Mouse (Mus musculus): ENCODE measurements around the gene Nfkbib. TPM values are rescaled to one million over a fixed set of nuclear protein-coding genes. Genes with fewer than 3 reads are reported as not detected.

The Nfkbib gene
- 77.5 and 94.6 TPM in 2 replicates for polyA plus RNA-seq (2012; rRNA removed)

GRCm38 (mm10) chr7:28767462-28767965 lies at the start of gene Nfkbib:
Gene Nfkbib (minus strand): TSS chr7:28767512.

GRCm38 (mm10) chr7:28808221-28808941 lies 41.1 kb upstream of the Nfkbib start, which contains the start of gene Hnrnpl:
Gene Hnrnpl (plus strand): TSS chr7:28808541.

GRCm38 (mm10) chr7:28788307-28789195 lies 21.2 kb upstream of the Nfkbib start, which contains the start of gene Rinl:
Gene Rinl (plus strand): TSS chr7:28788969.

GRCm38 (mm10) chr7:28766173-28766879 lies 986 bp downstream of the Nfkbib start, which contains the start of gene Sirt2:
Gene Sirt2 (plus strand): TSS chr7:28766735.

GRCm38 (mm10) chr7:28756079-28756478 lies 11.2 kb downstream of the Nfkbib start, which contains the start of gene Ccer2:
Gene Ccer2 (plus strand): TSS chr7:28756174.

GRCm38 (mm10) chr7:28741709-28742438 lies 25.4 kb downstream of the Nfkbib start, which contains the start of the genes Mrps12 and Sars2:
Gene Mrps12 (minus strand): TSS chr7:28741820.
Gene Sars2 (plus strand): TSS chr7:28741992.

GRCm38 (mm10) chr7:28716590-28717281 lies 50.6 kb downstream of the Nfkbib start, which contains the start of gene Fbxo17:
Gene Fbxo17 (plus strand): TSS chr7:28716804.

Other genes with a start within 250 kb of the Nfkbib start
- gene Ifnl3, start 244.7 kb downstream of the Nfkbib start, polyA plus RNA-seq (2012; rRNA removed), result not detected in 2 replicates
- 4,353 and 7,367 TPM in 2 replicates for gene Sycn, start 226.6 kb downstream of the Nfkbib start, polyA plus RNA-seq (2012; rRNA removed)
- gene Nccrp1, start 220.3 kb downstream of the Nfkbib start, polyA plus RNA-seq (2012; rRNA removed), result 4.8 and 11.5 TPM in 2 replicates
- 99.8 and 116 TPM in 2 replicates for gene Samd4b, start 169.4 kb downstream of the Nfkbib start, polyA plus RNA-seq (2012; rRNA removed)
- 106 and 117 TPM in 2 replicates for gene Pak4, start 169.3 kb downstream of the Nfkbib start, polyA plus RNA-seq (2012; rRNA removed)
- gene Acp7, start 136.2 kb downstream of the Nfkbib start, polyA plus RNA-seq (2012; rRNA removed), result not detected in 2 replicates
- gene Fbxo27, start 74.7 kb downstream of the Nfkbib start, polyA plus RNA-seq (2012; rRNA removed), result 5.7 and 6.3 TPM in 2 replicates
- gene Fbxo17, start 50.7 kb downstream of the Nfkbib start, polyA plus RNA-seq (2012; rRNA removed), result 3.8 and 5.6 TPM in 2 replicates
- 99.3 and 121 TPM in 2 replicates for gene Mrps12, start 25.7 kb downstream of the Nfkbib start, polyA plus RNA-seq (2012; rRNA removed)
- gene Sars2, start 25.5 kb downstream of the Nfkbib start, polyA plus RNA-seq (2012; rRNA removed), result 24.4 and 27.2 TPM in 2 replicates
- gene Ccer2, start 11.3 kb downstream of the Nfkbib start, polyA plus RNA-seq (2012; rRNA removed), result 0.10 TPM in 1 of 2 replicates, not detected in the other
- 56.6 and 62.7 TPM in 2 replicates for gene Sirt2, start 777 bp downstream of the Nfkbib start, polyA plus RNA-seq (2012; rRNA removed)
- 2.8 and 3.5 TPM in 2 replicates for gene Rinl, start 21.5 kb upstream of the Nfkbib start, polyA plus RNA-seq (2012; rRNA removed)
- gene Hnrnpl, start 41.0 kb upstream of the Nfkbib start, polyA plus RNA-seq (2012; rRNA removed), result 164 and 188 TPM in 2 replicates
- gene Ech1, start 57.7 kb upstream of the Nfkbib start, polyA plus RNA-seq (2012; rRNA removed), result 328 and 330 TPM in 2 replicates
- gene Lgals4, start 66.3 kb upstream of the Nfkbib start, polyA plus RNA-seq (2012; rRNA removed), result 3,828 and 4,206 TPM in 2 replicates
- 0.43 and 1.5 TPM in 2 replicates for gene Lgals7, start 96.3 kb upstream of the Nfkbib start, polyA plus RNA-seq (2012; rRNA removed)
- gene Capn12, start 113.9 kb upstream of the Nfkbib start, polyA plus RNA-seq (2012; rRNA removed), result 0.58 and 0.71 TPM in 2 replicates
- gene Actn4, start 194.8 kb upstream of the Nfkbib start, polyA plus RNA-seq (2012; rRNA removed), result 736 and 739 TPM in 2 replicates
- gene Eif3k, start 214.4 kb upstream of the Nfkbib start, polyA plus RNA-seq (2012; rRNA removed), result 191 and 246 TPM in 2 replicates
- 8.9 and 10.3 TPM in 2 replicates for gene Map4k1, start 214.5 kb upstream of the Nfkbib start, polyA plus RNA-seq (2012; rRNA removed)

Data from colon, adult 2 months (tissue).